ENCODE assay signal across 8 mouse cellular contexts in genomic region chr6:38353181-38353580, GRCm38 (mm10). TPM values are rescaled to one million over a fixed set of nuclear protein-coding genes. Genes with fewer than 3 reads are reported as not detected.
DNase-seq lines count a peak whose midpoint lies in the region; ATAC-seq and TF ChIP-seq lines count a peak whose summit lies in the region.

No protein-coding gene starts in this region.

- TF ChIP-seq CTCF in kidney, postnatal 0 days (IDR thresholded peaks at IDR 0.05; ENCODE audit: low read depth): no peak
- TF ChIP-seq CTCF in bone marrow, adult 2 months (IDR thresholded peaks at IDR 0.05; ENCODE audit: control insufficient read depth, insufficient read depth, low read length): no peak

- H3K9me3 ChIP-seq in kidney, postnatal 0 days (replicated peaks; ENCODE audit: low read length): no peaks in the 10 kb centered on the region
- no peaks in the 10 kb centered on the region for H3K9me3 ChIP-seq in hindbrain, embryonic 11.5 days (ENCODE audit: control insufficient read depth, low read length)
- no peaks in the 10 kb centered on the region for H3K9me3 ChIP-seq in midbrain, embryonic 12.5 days

- peaks cover 11% of the 10 kb centered on the region for H3K27me3 ChIP-seq in kidney, postnatal 0 days (ENCODE audit: insufficient read depth, low read length)
- H3K27me3 ChIP-seq in hindbrain, embryonic 11.5 days (ENCODE audit: control insufficient read depth, insufficient read depth, low read length): peaks cover 53% of the 10 kb centered on the region
- H3K27me3 ChIP-seq in midbrain, embryonic 12.5 days: peaks cover 76% of the 10 kb centered on the region

- TF ChIP-seq POLR2A in bone marrow, adult 2 months (IDR thresholded peaks at IDR 0.05; ENCODE audit: borderline replicate concordance, control insufficient read depth, low read depth, low read length): no peak

- DNase-seq in kidney, postnatal 0 days (ENCODE audit: low spot score): no peak
- DNase-seq in kidney, adult 9 months: no peak
- peak; percentile 38 for DNase-seq in hindbrain, embryonic 11.5 days (ENCODE audit: low spot score)
- DNase-seq in left cerebral cortex, adult 11 months (ENCODE audit: low spot score): no peak
- DNase-seq in gastrocnemius, postnatal 4 days (ENCODE audit: low spot score in 2 of 2): no peak

- H3K4me1 ChIP-seq in kidney, postnatal 0 days (replicated peaks; ENCODE audit: insufficient read depth, low read length): no peaks in the 10 kb centered on the region
- peaks cover 3% of the 10 kb centered on the region for H3K4me1 ChIP-seq in bone marrow, adult 2 months (ENCODE audit: control insufficient read depth, insufficient read depth, low read length)
- H3K4me1 ChIP-seq in hindbrain, embryonic 11.5 days (replicated peaks; ENCODE audit: control insufficient read depth, insufficient read depth, low read length): 0 out of 2 replicates have a peak, but pooled peaks cover 5% of the 10 kb centered on the region
- peaks cover 22% of the 10 kb centered on the region for H3K4me1 ChIP-seq in midbrain, embryonic 12.5 days

- no peak overlapping the region for H3K9ac ChIP-seq in kidney, postnatal 0 days (ENCODE audit: low read depth, low read length)
- H3K9ac ChIP-seq in hindbrain, embryonic 11.5 days (ENCODE audit: low read depth, low read length): no peak overlapping the region
- H3K9ac ChIP-seq in midbrain, embryonic 12.5 days (replicated peaks): no peak overlapping the region

- ATAC-seq in kidney, postnatal 0 days (replicated peaks; ENCODE audit: low FRiP score, low read depth): no peak
- no peak for ATAC-seq in hindbrain, embryonic 11.5 days (ENCODE audit: low FRiP score)
- no peak for ATAC-seq in midbrain, embryonic 12.5 days (ENCODE audit: low FRiP score, low read depth)
- ATAC-seq in megakaryocyte progenitor cell, adult 5-6 weeks (replicated peaks; ENCODE audit: poor library complexity): no peak

- no peak overlapping the region for H3K27ac ChIP-seq in kidney, postnatal 0 days
- peak overlapping the region; percentile 64 for H3K27ac ChIP-seq in bone marrow, adult 2 months (ENCODE audit: control insufficient read depth, insufficient read depth, low read depth, low read length, poor library complexity)
- no peak overlapping the region for H3K27ac ChIP-seq in hindbrain, embryonic 11.5 days (ENCODE audit: low read depth, low read length)
- no peak overlapping the region for H3K27ac ChIP-seq in midbrain, embryonic 12.5 days (replicated peaks)

- peak overlapping the region; percentile 62 for H3K4me3 ChIP-seq in kidney, postnatal 0 days (replicated peaks; ENCODE audit: low read depth, low read length)
- H3K4me3 ChIP-seq in bone marrow, adult 2 months (replicated peaks; ENCODE audit: control insufficient read depth, low read depth, low read length): peak overlapping the region; percentile 99
- peak overlapping the region; percentile 9 for H3K4me3 ChIP-seq in hindbrain, embryonic 11.5 days (ENCODE audit: low read depth, low read length)
- H3K4me3 ChIP-seq in midbrain, embryonic 12.5 days: peak overlapping the region; percentile 51; the same call in 1 of the 2 replicates

- H3K4me2 ChIP-seq in kidney, postnatal 0 days (ENCODE audit: low read length): peak overlapping the region; percentile 69
- H3K4me2 ChIP-seq in hindbrain, embryonic 11.5 days (replicated peaks; ENCODE audit: low read depth, low read length): no peak overlapping the region
- no peak overlapping the region for H3K4me2 ChIP-seq in midbrain, embryonic 12.5 days (replicated peaks)

- no peaks in the 10 kb centered on the region for H3K36me3 ChIP-seq in kidney, postnatal 0 days (ENCODE audit: insufficient read depth, low read length)
- H3K36me3 ChIP-seq in hindbrain, embryonic 11.5 days (ENCODE audit: control insufficient read depth, insufficient read depth, low read length): no peaks in the 10 kb centered on the region
- H3K36me3 ChIP-seq in midbrain, embryonic 12.5 days: no peaks in the 10 kb centered on the region

- 13% methylated on average over 13 of the region's 13 CpGs for WGBS in kidney, postnatal 0 days
- 3% methylated on average over 13 of the region's 13 CpGs for WGBS in bone marrow, adult 2 months
- 7% methylated on average over 13 of the region's 13 CpGs for WGBS in hindbrain, embryonic 11.5 days
- 4% methylated on average over 13 of the region's 13 CpGs for whole genome bisulfite sequencing in midbrain, embryonic 12.5 days

RNA-seq across cellular contexts. Expression of gene Zc3hav1, which starts 1.2 kb away (rescaled TPM):
- polyA plus RNA-seq in kidney, postnatal 0 days (2015; fragmentation: Nextera tagmentation; extraction: Ambion mirVana): 5.4 and 5.6 TPM in 2 replicates
- polyA plus RNA-seq in bone marrow, adult 2 months (2011; ENCODE audit: insufficient read depth, insufficient read length, low replicate concordance, missing spikeins): 45.5 and 46.8 TPM in 2 replicates
- 1.7 and 1.9 TPM in 2 replicates for polyA plus RNA-seq in hindbrain, embryonic 11.5 days (2014; fragmentation: Nextera tagmentation; extraction: Ambion mirVana)
- 1.8 and 2.6 TPM in 2 replicates for polyA plus RNA-seq in midbrain, embryonic 12.5 days (2016; fragmentation: Nextera tagmentation; extraction: Ambion mirVana)
- total RNA-seq in gastrocnemius, postnatal 4 days (2021): 10 to 100 TPM; 15.9 to 17.0 TPM
- total RNA-seq in megakaryocyte progenitor cell, adult 5-6 weeks (2015): 62.1 and 65.3 TPM in 2 replicates
- 47.0 and 54.7 TPM in 2 replicates for total RNA-seq in megakaryocyte progenitor cell, adult 5-6 weeks (2017)

RNA-seq across cellular contexts. Expression of gene Ttc26, which starts 28.1 kb away (rescaled TPM):
- polyA plus RNA-seq in kidney, postnatal 0 days (2015; fragmentation: Nextera tagmentation; extraction: Ambion mirVana): 4.3 and 5.1 TPM in 2 replicates
- 0.61 and 1.2 TPM in 2 replicates for polyA plus RNA-seq in bone marrow, adult 2 months (2011; ENCODE audit: insufficient read depth, insufficient read length, low replicate concordance, missing spikeins)
- 14.3 and 14.8 TPM in 2 replicates for polyA plus RNA-seq in hindbrain, embryonic 11.5 days (2014; fragmentation: Nextera tagmentation; extraction: Ambion mirVana)
- 12.4 and 14.6 TPM in 2 replicates for polyA plus RNA-seq in midbrain, embryonic 12.5 days (2016; fragmentation: Nextera tagmentation; extraction: Ambion mirVana)
- total RNA-seq in gastrocnemius, postnatal 4 days (2021): 1 to 10 TPM; 4.3 TPM
- total RNA-seq in megakaryocyte progenitor cell, adult 5-6 weeks (2015): 0.51 and 1.2 TPM in 2 replicates
- 2.5 TPM in 2 replicates for total RNA-seq in megakaryocyte progenitor cell, adult 5-6 weeks (2017)

RNA-seq across cellular contexts. Expression of gene Zc3hav1l, which starts 54.1 kb away (rescaled TPM):
- 4.9 and 5.3 TPM in 2 replicates for polyA plus RNA-seq in kidney, postnatal 0 days (2015; fragmentation: Nextera tagmentation; extraction: Ambion mirVana)
- 0.93 and 2.2 TPM in 2 replicates for polyA plus RNA-seq in bone marrow, adult 2 months (2011; ENCODE audit: insufficient read depth, insufficient read length, low replicate concordance, missing spikeins)
- polyA plus RNA-seq in hindbrain, embryonic 11.5 days (2014; fragmentation: Nextera tagmentation; extraction: Ambion mirVana): 13.9 and 14.9 TPM in 2 replicates
- 12.2 and 15.0 TPM in 2 replicates for polyA plus RNA-seq in midbrain, embryonic 12.5 days (2016; fragmentation: Nextera tagmentation; extraction: Ambion mirVana)
- 10 to 100 TPM; 11.0 to 11.9 TPM for total RNA-seq in gastrocnemius, postnatal 4 days (2021)
- 11.5 and 11.6 TPM in 2 replicates for total RNA-seq in megakaryocyte progenitor cell, adult 5-6 weeks (2015)
- total RNA-seq in megakaryocyte progenitor cell, adult 5-6 weeks (2017): 4.4 and 4.9 TPM in 2 replicates

Comparison
In these comparisons a context has a peak if more than half of its experiments do, and no peak if none do; other contexts are left out.
1. H3K4me3 ChIP-seq: peak in every context shown above with its lines; median percentile 99 in bone marrow, adult 2 months; 62 in kidney, postnatal 0 days; 51 in midbrain, embryonic 12.5 days; 9 in hindbrain, embryonic 11.5 days.